Mouse (Mus musculus) ES-E14 (cell line): Measurements from ENCODE around the gene Cat. TPM values are rescaled to one million over a fixed set of nuclear protein-coding genes. Genes with fewer than 3 reads are reported as not detected.

Source experiments
- DNase-seq: peaks from one replicate; pipeline ENCODE4 v3.0.0-alpha.2; 2013; ENCODE audit warnings: low read depth, low spot score
- H3K27ac ChIP-seq: 2 replicates; pipeline ENCODE4 v1.5.1; 2012; ENCODE audit warnings: low read depth, mild to moderate bottlenecking, low read length, moderate library complexity, mixed read lengths; ENCODE audit not compliant: poor library complexity, insufficient read depth, severe bottlenecking
- H3K36me3 ChIP-seq: 2 replicates; pipeline ENCODE4 v1.6.1; 2012; ENCODE audit warnings: mild to moderate bottlenecking, low read length, moderate library complexity, mixed read lengths; ENCODE audit not compliant: control insufficient read depth, poor library complexity, insufficient read depth, severe bottlenecking
- H3K4me1 ChIP-seq, 2 experiments: fragments of 150-350 bp in 1 of 2; sonication (generic) in 1 of 2; 2 replicates each; pipeline ENCODE4 v1.6.1; 2012; ENCODE audit warnings: low read length in 2 of 2, mild to moderate bottlenecking in 1 of 2, mixed read lengths in 1 of 2; ENCODE audit not compliant: control insufficient read depth in 2 of 2, insufficient read depth in 2 of 2, poor library complexity in 1 of 2
- H3K4me3 ChIP-seq, 2 experiments: fragments of 150-350 bp in 1 of 2; sonication (generic) in 1 of 2; 2 replicates each; pipeline ENCODE4 v1.5.1; 2012; ENCODE audit warnings: low read length in 2 of 2, low read depth in 1 of 2, mild to moderate bottlenecking in 1 of 2, mixed read lengths in 1 of 2; ENCODE audit not compliant: insufficient read depth in 1 of 2, poor library complexity in 1 of 2, severe bottlenecking in 1 of 2
- H3K9ac ChIP-seq: 2 replicates; pipeline ENCODE4 v1.6.1; 2012; ENCODE audit warnings: low read depth, mild to moderate bottlenecking, low read length, mixed read lengths; ENCODE audit not compliant: poor library complexity, insufficient read depth, severe bottlenecking
- H3K9me3 ChIP-seq: fragments of 150-350 bp; sonication (generic); 2 replicates; pipeline ENCODE4 v1.6.1; 2012; ENCODE audit warnings: low read depth, mild to moderate bottlenecking, low read length; ENCODE audit not compliant: control insufficient read depth, insufficient read depth
- CHD2 ChIP-seq: IDR thresholded peaks from 2 replicates; pipeline ENCODE4 v1.6.1; 2014; ENCODE audit warnings: mild to moderate bottlenecking, low read depth, low read length, inconsistent platforms
- HCFC1 ChIP-seq: IDR thresholded peaks from 2 replicates; pipeline ENCODE4 v1.6.1; 2012; ENCODE audit warnings: low read length, inconsistent platforms, borderline replicate concordance; ENCODE audit not compliant: insufficient read depth
- MAFK ChIP-seq: IDR thresholded peaks from 2 replicates; pipeline ENCODE4 v1.6.1; 2014; ENCODE audit warnings: mild to moderate bottlenecking, low read depth, low read length, inconsistent platforms; ENCODE audit not compliant: insufficient read depth
- ZC3H11A ChIP-seq: IDR thresholded peaks from 2 replicates; pipeline ENCODE4 v1.6.1; 2012; ENCODE audit warnings: low read depth, mild to moderate bottlenecking, inconsistent platforms, low read length, borderline replicate concordance
- ZNF384 ChIP-seq: IDR thresholded peaks from 2 replicates; pipeline ENCODE4 v1.6.1; 2012; ENCODE audit warnings: low read depth, low read length, inconsistent platforms
- in situ Hi-C, 2 experiments: fragments of 600-800 bp; cut with MboI; formaldehyde crosslinking; loops; one replicate each; pipeline ENCODE4 v1.15.1; 2025; ENCODE audit warnings: low sequenced_read_pairs in 2 of 2, inconsistent platforms in 1 of 2; ENCODE audit not compliant: unreplicated experiment in 2 of 2
- total RNA-seq: library from RNA; depleted of rRNA; stranded (reverse); fragments of 300-350 nt; gene quantifications from 2 replicates; pipeline ENCODE4 v1.2.3, GENCODE M21; 2012

Cat gene
- total RNA-seq, 1 experiment = 23.0 TPM

DNA sequence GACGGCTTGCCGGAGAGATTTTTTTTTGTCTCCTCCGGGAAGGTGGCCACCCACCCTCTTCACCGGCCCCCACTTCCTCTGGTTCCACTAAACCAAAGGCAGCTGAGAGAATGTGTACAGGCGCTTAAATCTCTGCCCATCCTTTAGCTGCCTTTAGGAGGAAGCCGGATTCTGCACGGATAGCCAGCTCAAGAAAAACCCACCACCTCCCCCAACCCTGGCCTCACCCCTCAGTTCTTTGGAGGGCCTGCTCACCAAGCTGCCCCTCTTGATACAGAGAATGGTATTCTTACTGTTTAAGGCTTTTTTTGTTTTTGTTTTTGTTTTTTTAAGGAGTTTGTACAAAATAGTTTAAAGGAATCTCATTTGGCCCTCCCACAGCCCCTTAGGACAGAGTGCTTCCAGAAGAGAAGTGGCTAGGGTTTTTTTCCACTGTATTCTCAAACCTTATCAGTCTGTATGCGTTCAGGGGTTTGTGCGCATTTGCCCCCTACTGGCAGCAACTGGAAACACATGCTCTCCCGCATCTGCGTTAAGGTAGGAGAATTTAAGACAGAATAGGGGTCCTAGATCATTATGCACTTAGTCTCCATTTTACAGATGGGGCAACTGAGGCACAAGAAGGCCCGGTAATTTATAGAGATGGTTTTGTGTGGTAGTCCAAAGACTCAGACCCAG lies 60.5 kb downstream of the Cat start:
- no peak overlapping the region for H3K4me3 ChIP-seq
- H3K9ac ChIP-seq = no peak overlapping the region
- H3K9me3 ChIP-seq = no peaks in the 10 kb centered on the region
- H3K27ac ChIP-seq = no peak overlapping the region
- peak; percentile 54 for DNase-seq
- H3K36me3 ChIP-seq = no peaks in the 10 kb centered on the region
- peak; percentile 32; the same call in 1 of the 2 replicates for TF ChIP-seq ZC3H11A
- TF ChIP-seq CHD2 = no peak
- no peak for TF ChIP-seq ZNF384
- no peak for TF ChIP-seq MAFK
- TF ChIP-seq HCFC1 = no peak
- in situ Hi-C loops = no loop called here
- no peaks in the 10 kb centered on the region for H3K4me1 ChIP-seq

DNA sequence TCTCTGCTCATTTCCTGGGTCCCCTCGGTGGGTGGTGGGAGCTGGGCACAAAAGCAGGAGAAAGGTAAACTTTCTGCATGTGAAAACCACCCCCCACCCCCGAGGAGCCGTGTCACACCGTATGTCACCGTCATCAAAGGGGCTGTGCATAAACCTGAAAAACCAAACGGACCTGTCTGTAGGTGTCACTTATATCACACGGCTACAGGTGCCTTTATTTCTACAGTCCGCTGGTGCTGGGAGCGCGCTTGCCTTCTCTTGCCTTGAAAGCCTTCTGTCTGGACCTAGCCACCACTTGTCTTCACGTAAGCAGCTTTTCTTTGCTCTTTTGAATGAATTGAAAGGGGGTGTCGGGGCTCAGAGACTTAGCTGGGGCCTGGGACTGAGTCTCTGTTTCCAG lies 61.1 kb downstream of the Cat start:
- H3K27ac ChIP-seq = no peak overlapping the region
- no peaks in the 10 kb centered on the region for H3K9me3 ChIP-seq
- no peak overlapping the region for H3K4me3 ChIP-seq
- no peak overlapping the region for H3K9ac ChIP-seq
- in situ Hi-C loops = no loop called here
- TF ChIP-seq MAFK = no peak
- no peak for TF ChIP-seq ZC3H11A
- TF ChIP-seq HCFC1 = no peak
- no peak for TF ChIP-seq CHD2
- TF ChIP-seq ZNF384 = no peak
- no peaks in the 10 kb centered on the region for H3K36me3 ChIP-seq
- DNase-seq = no peak
- no peaks in the 10 kb centered on the region for H3K4me1 ChIP-seq

DNA sequence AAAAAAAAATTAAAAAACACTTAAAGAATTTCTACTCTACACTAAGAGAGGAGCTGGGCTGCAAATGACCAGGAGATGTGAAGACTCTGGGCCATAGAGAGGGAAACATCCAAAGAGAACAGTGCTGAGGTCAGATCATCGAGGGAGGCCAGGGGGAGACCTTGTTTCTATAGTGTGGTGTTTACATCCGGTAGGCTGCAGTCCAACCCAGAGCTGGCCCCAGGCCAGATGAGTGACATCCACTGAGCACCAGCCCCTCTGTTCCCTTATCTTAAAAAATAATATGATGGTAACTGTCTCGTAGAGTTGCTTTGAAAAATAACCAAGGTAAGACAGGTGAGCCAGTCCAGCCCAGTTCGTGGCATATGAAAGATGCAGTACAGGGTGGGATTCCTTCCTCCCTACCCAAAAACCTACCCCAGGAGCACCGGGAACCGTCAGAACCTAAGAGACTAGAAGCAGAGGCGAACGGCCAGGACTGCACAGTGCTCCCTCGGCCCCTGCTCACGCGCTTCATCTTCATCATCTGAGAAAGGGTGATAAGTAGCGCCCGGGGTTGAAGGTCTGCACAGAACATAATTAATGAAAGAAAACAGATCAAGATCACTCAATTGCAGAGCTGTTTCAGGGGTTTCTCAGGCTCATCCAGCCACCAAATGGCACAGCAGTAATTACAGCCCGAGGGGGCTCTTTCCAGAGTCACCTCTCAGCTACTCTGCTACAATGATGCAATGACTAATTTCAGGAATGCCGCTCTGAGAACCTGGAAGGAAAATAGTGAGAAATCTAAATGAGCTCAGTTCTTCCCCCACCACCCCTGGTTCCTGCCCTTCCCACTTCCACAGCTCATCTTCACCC lies 64.1 kb downstream of the Cat start:
- H3K27ac ChIP-seq = no peak overlapping the region
- H3K4me3 ChIP-seq = no peak overlapping the region
- no peaks in the 10 kb centered on the region for H3K36me3 ChIP-seq
- TF ChIP-seq MAFK (no peak), HCFC1 (no peak), CHD2 (no peak), ZC3H11A (no peak), ZNF384 (no peak)
- in situ Hi-C loops = no loop called here
- H3K9ac ChIP-seq = no peak overlapping the region
- no peaks in the 10 kb centered on the region for H3K9me3 ChIP-seq
- DNase-seq = no peak
- H3K4me1 ChIP-seq = 0 out of 4 replicates have a peak, but pooled peaks cover 0 to 4% of the 10 kb centered on the region in 2 experiments

DNA sequence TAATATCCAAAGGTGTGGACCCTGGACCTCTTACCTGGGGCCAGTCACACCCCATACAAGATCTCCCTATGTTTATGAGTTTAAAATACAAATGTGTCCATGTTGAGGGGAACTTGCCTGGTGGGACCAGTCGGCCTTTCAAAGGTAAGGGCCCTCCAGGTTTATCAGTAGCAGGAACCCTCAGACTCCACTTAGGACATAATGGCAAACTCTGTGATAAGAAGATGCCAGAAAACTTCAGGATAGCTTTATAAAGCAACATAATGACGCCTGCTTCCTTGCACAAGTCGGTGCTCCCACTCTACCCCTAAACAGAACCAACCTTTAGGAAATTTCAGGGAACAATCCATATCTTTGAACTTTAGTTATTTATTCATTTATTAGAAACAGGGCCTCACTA lies 69.2 kb downstream of the Cat start:
- H3K36me3 ChIP-seq = no peaks in the 10 kb centered on the region
- H3K4me1 ChIP-seq = 0 out of 4 replicates have a peak, but pooled peaks cover 0 to 4% of the 10 kb centered on the region in 2 experiments
- no peak for DNase-seq
- in situ Hi-C loops = no loop called here
- no peak overlapping the region for H3K9ac ChIP-seq
- no peaks in the 10 kb centered on the region for H3K9me3 ChIP-seq
- H3K4me3 ChIP-seq = no peak overlapping the region
- no peak for TF ChIP-seq ZC3H11A
- TF ChIP-seq MAFK = no peak
- TF ChIP-seq HCFC1 = no peak
- no peak for TF ChIP-seq CHD2
- no peak for TF ChIP-seq ZNF384
- H3K27ac ChIP-seq = no peak overlapping the region
